Mouse (Mus musculus): ENCODE results near the gene Gm44502. TPM values are rescaled to one million over a fixed set of nuclear protein-coding genes. Genes with fewer than 3 reads are reported as not detected.
"Not testable (repeated sequence)": the region's sequence is repeated elsewhere in the genome, so short reads cannot be mapped to it uniquely, and the experiment has no call there.

Gene Gm44502
- polyA plus RNA-seq, 1 experiment, result 5.4 TPM

DNA sequence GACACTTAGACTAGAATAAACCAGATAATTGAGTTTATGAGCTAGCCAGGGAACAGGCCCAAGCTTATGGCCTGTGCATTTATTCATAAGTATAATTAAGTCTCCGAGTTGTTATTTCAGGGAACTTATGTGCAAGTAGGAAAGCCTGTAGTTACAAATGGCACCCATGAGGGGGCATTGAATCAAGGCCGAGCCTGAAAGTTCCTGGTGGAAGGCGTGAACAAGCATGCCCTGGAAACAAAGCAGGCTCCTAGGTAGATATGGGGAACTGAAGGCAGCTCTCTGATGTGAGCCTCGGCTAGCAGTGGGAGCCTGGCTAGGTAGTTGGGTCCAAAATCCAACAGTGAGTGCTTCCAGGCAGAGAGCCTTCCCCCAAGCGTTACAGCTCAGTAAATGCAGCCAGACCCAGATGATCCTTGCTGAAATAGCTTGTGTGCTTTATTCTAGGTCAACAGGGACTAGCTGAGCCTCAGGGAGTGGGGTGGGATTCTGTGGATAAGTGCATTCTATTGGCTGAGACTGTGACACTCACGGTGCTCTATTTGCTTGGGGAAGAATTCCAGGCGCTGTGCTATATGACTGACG is 13.1 kb upstream of the Gm44502 start:
- H3K4me3 ChIP-seq (replicated peaks; ENCODE audit: control insufficient read depth, low read depth, low read length), result no peak overlapping the region
- no peak for TF ChIP-seq POLR2A (IDR thresholded peaks at IDR 0.05; ENCODE audit: borderline replicate concordance, control insufficient read depth, low read depth, low read length)
- no peak for TF ChIP-seq CTCF (IDR thresholded peaks at IDR 0.05; ENCODE audit: control insufficient read depth, insufficient read depth, low read length)
- H3K27ac ChIP-seq (ENCODE audit: control insufficient read depth, insufficient read depth, low read depth, low read length, poor library complexity), result no peak overlapping the region
- 47% methylated on average over 8 of the region's 8 CpGs for WGBS
- no peaks in the 10 kb centered on the region for H3K4me1 ChIP-seq (ENCODE audit: control insufficient read depth, insufficient read depth, low read length)

DNA sequence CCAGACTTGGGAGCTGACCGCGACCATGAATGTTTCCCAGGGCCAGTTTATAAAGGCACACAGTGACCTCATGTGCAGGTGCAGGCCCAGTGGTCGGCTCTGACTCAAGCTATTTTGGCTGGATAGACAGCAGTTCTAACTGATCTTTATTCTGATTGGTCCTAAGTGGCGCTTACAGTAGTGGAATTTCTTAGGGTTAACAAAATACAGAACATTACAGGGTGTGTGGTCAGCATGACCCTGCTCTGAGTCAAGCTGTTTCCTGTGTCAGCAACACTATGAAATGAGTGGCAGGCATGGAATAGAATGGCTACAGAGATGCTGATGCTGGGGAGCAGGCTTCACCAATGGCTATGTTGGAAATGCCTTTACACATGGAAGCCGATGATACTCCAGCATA is 6.4 kb upstream of the Gm44502 start:
- TF ChIP-seq CTCF (IDR thresholded peaks at IDR 0.05; ENCODE audit: control insufficient read depth, insufficient read depth, low read length), result no peak
- TF ChIP-seq POLR2A (IDR thresholded peaks at IDR 0.05; ENCODE audit: borderline replicate concordance, control insufficient read depth, low read depth, low read length), result no peak
- no peak overlapping the region for H3K4me3 ChIP-seq (replicated peaks; ENCODE audit: control insufficient read depth, low read depth, low read length)
- no peak overlapping the region for H3K27ac ChIP-seq (ENCODE audit: control insufficient read depth, insufficient read depth, low read depth, low read length, poor library complexity)
- WGBS, result 83% methylated on average over 5 of the region's 5 CpGs
- no peaks in the 10 kb centered on the region for H3K4me1 ChIP-seq (ENCODE audit: control insufficient read depth, insufficient read depth, low read length)

DNA sequence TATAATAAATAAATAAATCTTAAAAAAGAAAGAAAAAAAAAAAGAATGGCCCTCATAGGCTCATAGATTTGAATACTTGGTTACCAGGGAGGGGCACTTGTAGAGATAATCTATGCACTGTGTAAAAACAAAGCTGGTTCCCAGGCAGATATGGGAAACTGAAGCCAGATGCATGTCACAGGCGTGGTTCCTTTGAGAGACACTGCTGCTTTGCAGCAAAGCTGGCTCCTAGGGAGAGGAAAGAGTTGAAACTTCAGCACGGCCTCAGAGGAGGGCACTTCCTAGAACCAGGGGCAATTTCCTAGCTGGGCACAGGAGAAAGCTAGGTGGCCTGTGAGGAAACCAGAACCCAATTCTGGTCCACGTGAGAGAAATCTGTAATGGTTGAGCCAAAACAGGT is 4.6 kb upstream of the Gm44502 start:
- no peak overlapping the region for H3K27ac ChIP-seq (ENCODE audit: control insufficient read depth, insufficient read depth, low read depth, low read length, poor library complexity)
- 71% methylated on average over 3 of the region's 3 CpGs for WGBS

DNA sequence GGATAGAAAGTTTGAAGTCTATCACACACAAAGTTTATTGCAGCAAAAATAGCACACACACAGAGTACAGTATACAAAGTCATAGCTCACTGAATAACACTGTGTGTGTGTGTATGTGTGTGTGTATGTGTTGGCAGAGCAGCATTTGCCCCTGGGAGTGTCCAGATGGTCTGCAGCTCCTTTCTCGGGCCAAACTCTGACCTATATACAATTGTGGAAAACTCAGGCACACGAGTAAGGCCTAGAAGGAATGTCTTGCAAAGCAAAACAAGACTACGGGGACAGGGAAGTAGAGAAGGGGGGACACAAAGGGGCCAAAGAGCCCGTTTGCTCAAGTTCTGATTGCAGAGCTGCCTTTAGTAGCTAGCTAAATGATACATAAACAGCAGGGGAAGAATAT is 3.5 kb upstream of the Gm44502 start:
- peaks cover 1% of the 10 kb centered on the region; the same call in 1 of the 2 replicates for H3K4me1 ChIP-seq (ENCODE audit: control insufficient read depth, insufficient read depth, low read length)
- no peak overlapping the region for H3K27ac ChIP-seq (ENCODE audit: control insufficient read depth, insufficient read depth, low read depth, low read length, poor library complexity)
- H3K4me3 ChIP-seq (replicated peaks; ENCODE audit: control insufficient read depth, low read depth, low read length), result no peak overlapping the region
- WGBS, result 82% methylated on average over 4 of the region's 4 CpGs
- TF ChIP-seq CTCF (IDR thresholded peaks at IDR 0.05; ENCODE audit: control insufficient read depth, insufficient read depth, low read length) (no peak), POLR2A (IDR thresholded peaks at IDR 0.05; ENCODE audit: borderline replicate concordance, control insufficient read depth, low read depth, low read length) (no peak)

More for the DNA sequence above, 4.6 kb upstream of the Gm44502 start:
- TF ChIP-seq POLR2A (IDR thresholded peaks at IDR 0.05; ENCODE audit: borderline replicate concordance, control insufficient read depth, low read depth, low read length) (no peak), CTCF (IDR thresholded peaks at IDR 0.05; ENCODE audit: control insufficient read depth, insufficient read depth, low read length) (no peak)
- Histone ChIP-seq H3K4me3 (replicated peaks; ENCODE audit: control insufficient read depth, low read depth, low read length) (no peak overlapping the region), H3K4me1 (ENCODE audit: control insufficient read depth, insufficient read depth, low read length) (peaks cover 1% of the 10 kb centered on the region; the same call in 1 of the 2 replicates)

DNA sequence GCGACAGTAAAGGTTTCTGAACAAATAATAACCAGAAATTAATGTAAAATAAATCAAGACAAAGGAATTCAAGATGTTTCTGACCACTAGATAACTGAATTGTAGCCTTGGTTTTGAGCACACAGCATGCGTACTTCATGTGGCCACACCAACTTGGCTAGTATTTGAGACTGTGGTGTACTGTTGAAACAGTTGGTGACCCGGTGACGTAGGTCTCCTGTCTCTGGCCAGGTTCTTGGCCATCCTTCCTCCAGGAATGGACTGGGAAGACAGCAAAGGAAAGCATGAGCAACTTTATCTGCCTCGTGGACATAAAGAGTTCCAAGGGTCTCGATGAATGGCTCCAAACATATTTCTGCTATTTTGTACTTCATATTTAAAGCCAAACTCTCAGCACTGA is 2.3 kb upstream of the Gm44502 start:
- no peak overlapping the region for H3K4me3 ChIP-seq (replicated peaks; ENCODE audit: control insufficient read depth, low read depth, low read length)
- peaks cover 1% of the 10 kb centered on the region; the same call in 1 of the 2 replicates for H3K4me1 ChIP-seq (ENCODE audit: control insufficient read depth, insufficient read depth, low read length)
- no peak overlapping the region for H3K27ac ChIP-seq (ENCODE audit: control insufficient read depth, insufficient read depth, low read depth, low read length, poor library complexity)
- WGBS, result 90% methylated on average over 6 of the region's 6 CpGs
- TF ChIP-seq POLR2A (IDR thresholded peaks at IDR 0.05; ENCODE audit: borderline replicate concordance, control insufficient read depth, low read depth, low read length) (no peak), CTCF (IDR thresholded peaks at IDR 0.05; ENCODE audit: control insufficient read depth, insufficient read depth, low read length) (no peak)

DNA sequence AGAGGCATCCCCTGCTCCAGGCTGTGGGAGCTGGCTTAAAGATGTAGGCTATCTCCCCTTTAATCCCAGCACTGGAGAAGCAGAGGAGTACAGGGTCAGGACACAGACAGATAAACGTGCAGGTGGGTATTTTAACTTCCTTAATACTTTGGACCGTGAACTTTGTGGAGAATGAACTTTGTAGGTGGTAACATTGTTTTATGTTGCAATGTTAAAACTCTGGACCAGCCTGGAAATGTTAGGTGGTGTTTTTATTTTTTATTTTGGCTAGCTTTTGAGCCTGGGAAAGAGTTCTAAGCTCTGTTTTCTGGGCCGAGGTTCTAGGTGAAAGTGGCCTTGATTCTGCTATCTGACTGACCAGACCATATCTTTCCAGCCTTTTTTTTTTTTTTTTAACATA is 1.8 kb upstream of the Gm44502 start:
- Histone ChIP-seq H3K27ac (ENCODE audit: control insufficient read depth, insufficient read depth, low read depth, low read length, poor library complexity) (no peak overlapping the region), H3K4me1 (ENCODE audit: control insufficient read depth, insufficient read depth, low read length) (peaks cover 1% of the 10 kb centered on the region; the same call in 1 of the 2 replicates), H3K4me3 (replicated peaks; ENCODE audit: control insufficient read depth, low read depth, low read length) (no peak overlapping the region)
- TF ChIP-seq POLR2A (IDR thresholded peaks at IDR 0.05; ENCODE audit: borderline replicate concordance, control insufficient read depth, low read depth, low read length) (no peak), CTCF (IDR thresholded peaks at IDR 0.05; ENCODE audit: control insufficient read depth, insufficient read depth, low read length) (no peak)
- WGBS, result 52% methylated on average over 3 of the region's 3 CpGs

DNA sequence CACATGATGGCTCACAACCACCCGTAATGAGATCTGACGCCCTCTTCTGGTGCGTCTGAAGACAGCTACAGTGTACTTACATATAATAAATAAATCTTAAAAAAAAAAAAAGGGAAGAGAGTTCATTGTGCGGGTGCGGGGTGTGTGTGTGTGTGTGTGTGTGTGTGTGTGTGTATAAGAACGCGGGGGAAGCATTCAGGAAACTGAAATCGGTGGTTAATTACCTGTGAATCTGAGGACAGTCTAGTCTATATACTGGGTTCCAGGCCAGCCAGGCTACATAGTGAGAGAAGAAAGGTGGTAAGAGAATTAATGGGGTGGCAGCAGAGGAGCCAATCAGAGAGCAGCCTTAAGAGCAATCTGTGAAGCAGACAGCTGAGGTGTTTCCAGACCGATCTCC is 1.3 kb upstream of the Gm44502 start:
- H3K27ac ChIP-seq (ENCODE audit: control insufficient read depth, insufficient read depth, low read depth, low read length, poor library complexity); H3K4me1 ChIP-seq (ENCODE audit: control insufficient read depth, insufficient read depth, low read length): not testable (repeated sequence)
- peak overlapping the region; percentile 30 for H3K4me3 ChIP-seq (replicated peaks; ENCODE audit: control insufficient read depth, low read depth, low read length)
- 23% methylated on average over 9 of the region's 9 CpGs for WGBS

DNA sequence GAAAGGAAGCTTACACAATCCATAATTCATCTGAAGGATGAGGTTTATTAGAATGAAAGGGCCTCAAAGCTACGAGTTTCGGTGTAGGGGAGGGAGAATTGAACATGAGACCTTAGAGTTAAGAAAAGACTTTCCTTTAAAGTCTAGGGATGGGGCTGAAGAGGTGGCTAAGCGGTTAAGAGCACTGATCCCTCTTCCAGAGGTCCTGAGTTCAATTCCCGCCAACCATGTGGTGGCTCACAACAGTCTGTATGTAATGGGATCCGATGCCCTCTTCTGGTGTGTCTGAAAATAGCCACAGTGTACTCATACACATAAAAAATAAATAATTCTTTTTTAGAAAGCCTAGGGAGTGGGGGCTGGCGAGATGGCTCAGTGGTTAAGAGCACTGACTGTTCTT is 845 bp upstream of the Gm44502 start:
- Histone ChIP-seq H3K27ac (ENCODE audit: control insufficient read depth, insufficient read depth, low read depth, low read length, poor library complexity) (peak overlapping the region; percentile 99), H3K4me1 (ENCODE audit: control insufficient read depth, insufficient read depth, low read length) (peaks cover 1% of the 10 kb centered on the region; the same call in 1 of the 2 replicates), H3K4me3 (replicated peaks; ENCODE audit: control insufficient read depth, low read depth, low read length) (peak overlapping the region; percentile 93)
- TF ChIP-seq CTCF (IDR thresholded peaks at IDR 0.05; ENCODE audit: control insufficient read depth, insufficient read depth, low read length), result no peak
- no peak for TF ChIP-seq POLR2A (IDR thresholded peaks at IDR 0.05; ENCODE audit: borderline replicate concordance, control insufficient read depth, low read depth, low read length)
- 23% methylated on average over 6 of the region's 6 CpGs for WGBS

DNA sequence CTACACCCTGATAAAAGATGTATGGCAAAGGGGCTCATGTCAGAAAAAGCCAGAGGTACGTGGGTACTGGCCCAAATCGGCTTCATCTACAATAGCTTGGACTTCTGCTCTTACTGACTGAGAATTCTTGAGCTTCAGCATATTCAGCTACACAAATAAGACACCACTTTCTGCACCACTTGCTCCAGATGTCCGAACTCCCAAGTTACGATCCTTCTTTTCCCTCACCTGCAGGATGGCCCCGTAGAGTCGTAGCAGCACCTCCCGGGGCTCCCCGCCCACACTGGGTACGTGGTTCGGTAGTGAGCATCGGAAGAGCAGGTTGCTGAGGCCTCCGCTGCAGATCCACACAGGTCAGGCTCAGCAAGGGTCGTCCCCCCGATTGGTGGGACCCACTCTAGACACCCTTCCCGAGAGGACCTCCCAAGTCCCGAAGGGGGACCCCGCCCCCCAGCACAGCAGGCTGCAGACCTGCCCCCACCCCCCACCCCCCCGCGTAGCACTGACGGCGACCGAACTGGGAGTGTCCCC is 610 bp downstream of the Gm44502 start:
- WGBS, result 10% methylated on average over 22 of the region's 22 CpGs
- Histone ChIP-seq H3K27ac (ENCODE audit: control insufficient read depth, insufficient read depth, low read depth, low read length, poor library complexity) (no peak overlapping the region; the same call in 1 of the 2 replicates), H3K4me3 (replicated peaks; ENCODE audit: control insufficient read depth, low read depth, low read length) (peak overlapping the region; percentile 93), H3K4me1 (ENCODE audit: control insufficient read depth, insufficient read depth, low read length) (peaks cover 1% of the 10 kb centered on the region; the same call in 1 of the 2 replicates)
- no peak for TF ChIP-seq POLR2A (IDR thresholded peaks at IDR 0.05; ENCODE audit: borderline replicate concordance, control insufficient read depth, low read depth, low read length)
- TF ChIP-seq CTCF (IDR thresholded peaks at IDR 0.05; ENCODE audit: control insufficient read depth, insufficient read depth, low read length), result no peak
